Mouse (Mus musculus): ENCODE results near the gene C2cd2l. TPM values are rescaled to one million over a fixed set of nuclear protein-coding genes. Genes with fewer than 3 reads are reported as not detected.
A peak's percentile ranks its signal among the peaks of the same experiment; 100 is the strongest.
"Not testable (repeated sequence)": the region's sequence is repeated elsewhere in the genome, so short reads cannot be mapped to it uniquely, and the experiment has no call there.

The C2cd2l gene
- total RNA-seq (2021): 100 to 1,000 TPM; 196 to 200 TPM

GRCm38 (mm10) chr9:44319887-44320798 is at the start of gene C2cd2l:
TSS of gene C2cd2l (minus strand) at chr9:44320285.
- DNase-seq (ENCODE audit: extremely low spot score in 1 of 2, low spot score in 1 of 2): peak; percentile 72 to 80

- peak in 1 of 2 experiments; percentile 33 for DNase-seq (ENCODE audit: extremely low spot score in 1 of 2, low spot score in 1 of 2)
These were observed 44.4 kb upstream of the C2cd2l start for GRCm38 (mm10) chr9:44364480-44364879.

GRCm38 (mm10) chr9:44361931-44362330 is 41.8 kb upstream of the C2cd2l start:
- not testable (repeated sequence) for DNase-seq (ENCODE audit: extremely low spot score in 1 of 2, low spot score in 1 of 2)

- DNase-seq (ENCODE audit: extremely low spot score in 1 of 2, low spot score in 1 of 2): peak; percentile 87 to 93
These were observed 41.3 kb upstream of the C2cd2l start, which contains the start of gene Vps11 for GRCm38 (mm10) chr9:44361190-44361917. TSS of gene Vps11 (minus strand) at chr9:44361670.

GRCm38 (mm10) chr9:44357207-44357606 is 37.1 kb upstream of the C2cd2l start:
- no peak for DNase-seq (ENCODE audit: extremely low spot score in 1 of 2, low spot score in 1 of 2)

GRCm38 (mm10) chr9:44353142-44353541 is 33.1 kb upstream of the C2cd2l start:
- DNase-seq (ENCODE audit: extremely low spot score in 1 of 2, low spot score in 1 of 2): no peak

- no peak for DNase-seq (ENCODE audit: extremely low spot score in 1 of 2, low spot score in 1 of 2)
These were observed 32.3 kb upstream of the C2cd2l start for GRCm38 (mm10) chr9:44352337-44352736.

GRCm38 (mm10) chr9:44351396-44351795 is 31.3 kb upstream of the C2cd2l start:
- no peak for DNase-seq (ENCODE audit: extremely low spot score in 1 of 2, low spot score in 1 of 2)

- DNase-seq (ENCODE audit: extremely low spot score in 1 of 2, low spot score in 1 of 2): no peak
These were observed 28.5 kb upstream of the C2cd2l start for GRCm38 (mm10) chr9:44348546-44348945.

GRCm38 (mm10) chr9:44347621-44348020 is 27.5 kb upstream of the C2cd2l start:
- DNase-seq (ENCODE audit: extremely low spot score in 1 of 2, low spot score in 1 of 2): no peak

GRCm38 (mm10) chr9:44347166-44347565 is 27.1 kb upstream of the C2cd2l start:
- DNase-seq (ENCODE audit: extremely low spot score in 1 of 2, low spot score in 1 of 2): no peak

- no peak for DNase-seq (ENCODE audit: extremely low spot score in 1 of 2, low spot score in 1 of 2)
These were observed 25.7 kb upstream of the C2cd2l start for GRCm38 (mm10) chr9:44345570-44346433.

- peak; percentile 68 to 86 for DNase-seq (ENCODE audit: extremely low spot score in 1 of 2, low spot score in 1 of 2)
These were observed 23.8 kb upstream of the C2cd2l start, which contains the start of gene Hmbs for GRCm38 (mm10) chr9:44343781-44344421. TSS of gene Hmbs (minus strand) at chr9:44344228.

GRCm38 (mm10) chr9:44343290-44343689 is 23.2 kb upstream of the C2cd2l start:
- DNase-seq (ENCODE audit: extremely low spot score in 1 of 2, low spot score in 1 of 2): no peak

GRCm38 (mm10) chr9:44342605-44343004 is 22.5 kb upstream of the C2cd2l start:
- no peak for DNase-seq (ENCODE audit: extremely low spot score in 1 of 2, low spot score in 1 of 2)

GRCm38 (mm10) chr9:44342173-44342572 is 22.1 kb upstream of the C2cd2l start:
- DNase-seq (ENCODE audit: extremely low spot score in 1 of 2, low spot score in 1 of 2): no peak

GRCm38 (mm10) chr9:44341487-44341886 is 21.4 kb upstream of the C2cd2l start:
- no peak for DNase-seq (ENCODE audit: extremely low spot score in 1 of 2, low spot score in 1 of 2)

GRCm38 (mm10) chr9:44338574-44338973 is 18.5 kb upstream of the C2cd2l start:
- no peak for DNase-seq (ENCODE audit: extremely low spot score in 1 of 2, low spot score in 1 of 2)

- no peak for DNase-seq (ENCODE audit: extremely low spot score in 1 of 2, low spot score in 1 of 2)
These were observed 17.5 kb upstream of the C2cd2l start for GRCm38 (mm10) chr9:44337436-44338169.
